Mouse (Mus musculus) gastrocnemius, adult 8-10 months (tissue): ENCODE results near the gene Slc52a3. TPM values are rescaled to one million over a fixed set of nuclear protein-coding genes. Genes with fewer than 3 reads are reported as not detected.

Experiments
- DNase-seq, 2 experiments: peaks; one replicate each; pipeline ENCODE4 v3.0.0; 2022; ENCODE audit warnings: low spot score in 2 of 2
- total RNA-seq, 4 experiments: library from RNA; stranded (reverse); gene quantifications; 2 replicates each; pipeline ENCODE4 v1.2.4; 2022

Gene Slc52a3
- total RNA-seq: under 1 TPM; 0.31 to 0.72 (median 0.57) TPM

GRCm38 (mm10) chr2:151996229-151997189 lies at the start of gene Slc52a3:
Gene Slc52a3 (plus strand): TSS chr2:151996511.
- peak; percentile 75 to 79 for DNase-seq

- no peak for DNase-seq
Observed at GRCm38 (mm10) chr2:151947617-151948016, 48.7 kb upstream of the Slc52a3 start.

DNA sequence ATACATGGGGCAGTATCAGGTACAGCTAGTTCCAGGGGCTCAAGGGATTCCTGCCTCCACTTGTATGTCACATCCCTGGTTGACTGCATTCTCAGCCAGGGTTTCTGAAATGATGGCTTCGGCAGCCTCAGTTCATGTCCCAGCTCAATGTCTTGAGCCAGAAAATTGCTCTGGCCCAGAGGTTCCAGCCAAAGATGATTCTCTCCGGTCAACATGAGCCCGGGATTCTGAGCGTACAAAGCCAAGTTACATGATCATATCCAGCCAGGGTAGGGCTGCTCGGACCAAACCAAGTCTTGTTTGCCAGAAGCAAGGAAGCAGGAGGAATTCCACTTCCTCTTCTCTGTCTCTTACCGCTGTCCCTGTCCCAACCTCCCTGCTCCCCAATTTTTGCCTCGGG lies 48.0 kb upstream of the Slc52a3 start:
- no peak for DNase-seq

GRCm38 (mm10) chr2:151949082-151949774 lies 47.1 kb upstream of the Slc52a3 start:
- no peak for DNase-seq

GRCm38 (mm10) chr2:151953665-151954064 lies 42.6 kb upstream of the Slc52a3 start:
- no peak for DNase-seq

- no peak for DNase-seq
Observed at GRCm38 (mm10) chr2:151956500-151957137, 39.7 kb upstream of the Slc52a3 start.

DNA sequence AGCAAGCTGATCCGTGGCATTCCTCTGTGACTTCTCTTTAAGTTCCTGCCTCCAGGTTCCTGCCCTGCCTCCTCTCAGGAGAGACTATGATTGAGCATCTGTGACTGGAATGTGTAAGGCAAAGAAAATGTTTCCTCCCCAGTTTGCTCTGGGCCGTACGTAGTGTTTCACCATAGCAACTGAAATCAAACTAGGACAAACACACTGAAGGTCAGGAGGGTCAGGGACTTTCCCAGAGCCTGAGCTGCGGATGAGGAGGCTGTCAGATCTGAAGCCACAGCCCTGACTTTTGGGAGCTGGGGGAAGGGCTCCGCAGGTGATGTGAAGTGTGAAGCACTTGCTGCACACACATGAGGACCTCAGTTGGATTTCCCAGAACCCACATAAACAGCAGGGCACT lies 37.0 kb upstream of the Slc52a3 start:
- DNase-seq: no peak

GRCm38 (mm10) chr2:151961284-151962196 lies 34.8 kb upstream of the Slc52a3 start:
- DNase-seq: no peak

- no peak for DNase-seq
Observed at GRCm38 (mm10) chr2:151962474-151962873, 33.8 kb upstream of the Slc52a3 start.

DNA sequence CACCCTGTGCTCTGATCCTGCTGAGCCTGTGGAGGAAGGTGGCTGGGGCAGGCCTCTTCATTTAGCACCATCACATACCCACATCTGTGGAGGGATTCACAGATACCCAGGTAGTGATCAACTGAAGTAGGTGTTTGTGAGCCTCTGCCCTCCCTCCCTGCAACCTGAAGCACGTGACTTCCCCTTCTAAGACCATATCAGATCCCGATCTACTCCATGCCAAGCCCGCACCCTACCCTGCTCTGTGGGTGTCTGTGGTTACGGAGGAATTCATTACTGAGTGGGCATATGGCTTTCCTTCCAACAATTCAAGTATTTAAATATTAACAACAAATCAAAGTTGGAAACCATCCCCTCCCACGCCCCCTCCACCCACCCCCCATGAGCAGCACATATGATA lies 33.0 kb upstream of the Slc52a3 start:
- no peak for DNase-seq

DNA sequence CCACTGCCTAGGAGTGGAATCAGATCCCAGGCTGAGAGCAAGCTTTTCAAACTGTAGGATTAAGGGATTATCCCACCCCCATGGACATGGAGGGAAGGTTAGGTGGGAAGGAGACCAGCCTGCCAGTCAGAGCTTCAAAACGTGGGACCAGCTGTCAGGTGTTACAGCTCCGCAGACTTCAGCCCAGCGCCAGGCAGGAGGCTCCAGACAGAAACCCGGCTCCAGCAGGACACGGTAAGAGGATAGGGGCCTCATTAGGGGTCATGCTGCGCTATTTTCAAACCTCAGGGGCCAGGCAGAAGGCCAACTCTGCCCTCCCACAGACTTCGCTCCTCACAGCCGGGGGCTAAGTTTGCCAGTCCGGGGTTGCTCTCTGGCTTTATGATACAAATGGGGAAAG lies 32.3 kb upstream of the Slc52a3 start:
- peak in 1 of 2 experiments; percentile 31 for DNase-seq

GRCm38 (mm10) chr2:151967176-151967750 lies 29.0 kb upstream of the Slc52a3 start:
- no peak for DNase-seq

DNA sequence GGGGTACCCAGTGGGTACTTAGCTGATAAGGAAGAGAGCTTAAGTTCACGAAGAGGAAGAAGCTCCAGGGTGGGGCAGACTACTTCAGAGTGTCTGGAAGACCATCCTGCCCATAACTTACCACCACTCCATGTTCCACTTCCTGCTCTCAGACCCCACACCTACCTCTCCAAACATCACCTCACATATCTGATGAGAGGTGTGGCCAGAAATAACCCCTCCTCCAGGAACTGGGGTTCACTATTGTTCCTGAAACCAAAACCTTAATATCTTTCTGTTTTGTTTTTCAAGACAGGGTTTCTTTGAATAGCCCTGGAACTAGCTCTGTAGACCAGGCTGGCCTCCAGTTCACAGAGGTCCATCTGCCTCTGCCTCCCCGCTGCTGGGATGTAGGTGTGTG lies 28.5 kb upstream of the Slc52a3 start:
- no peak for DNase-seq

DNA sequence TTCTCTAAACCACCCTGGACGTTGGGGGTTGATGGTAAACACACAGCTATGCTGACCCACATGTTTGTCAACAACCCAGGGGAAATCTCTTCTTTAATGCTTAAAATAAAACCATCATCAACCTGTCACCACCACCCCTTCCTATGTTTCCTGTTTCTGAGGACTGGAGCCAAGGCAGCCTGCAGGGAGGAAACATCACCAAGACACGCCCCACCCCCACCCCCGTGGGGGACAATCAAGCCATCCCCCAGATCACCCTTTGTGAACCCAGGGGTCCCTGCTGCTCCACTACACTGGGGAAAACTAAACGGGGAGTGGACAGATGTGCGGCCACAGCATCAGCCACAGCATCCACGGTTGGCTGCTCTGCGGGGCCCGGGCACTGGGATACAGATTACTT lies 27.9 kb upstream of the Slc52a3 start:
- DNase-seq: no peak

DNA sequence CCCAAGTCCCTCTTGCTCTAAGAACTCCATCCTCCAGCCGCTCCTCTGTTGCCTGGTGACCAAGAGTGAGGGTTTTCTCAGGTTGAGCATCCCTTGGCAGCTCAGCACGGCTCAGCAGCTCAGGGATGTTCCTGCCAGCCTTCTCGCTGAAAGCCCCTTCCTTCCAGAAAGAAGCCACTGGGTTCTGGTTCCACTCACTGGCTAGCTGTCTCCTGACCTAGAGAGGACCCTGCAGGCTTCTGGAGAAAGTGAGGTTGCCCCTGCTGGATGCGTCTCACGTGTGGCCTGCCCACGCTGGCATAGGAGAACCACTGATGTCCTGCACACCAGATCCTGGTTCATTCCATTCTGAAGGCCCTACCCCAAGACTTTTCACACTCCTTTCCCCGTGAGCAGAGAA lies 27.3 kb upstream of the Slc52a3 start:
- DNase-seq: no peak

GRCm38 (mm10) chr2:151969396-151969795 lies 26.9 kb upstream of the Slc52a3 start:
- no peak for DNase-seq

DNA sequence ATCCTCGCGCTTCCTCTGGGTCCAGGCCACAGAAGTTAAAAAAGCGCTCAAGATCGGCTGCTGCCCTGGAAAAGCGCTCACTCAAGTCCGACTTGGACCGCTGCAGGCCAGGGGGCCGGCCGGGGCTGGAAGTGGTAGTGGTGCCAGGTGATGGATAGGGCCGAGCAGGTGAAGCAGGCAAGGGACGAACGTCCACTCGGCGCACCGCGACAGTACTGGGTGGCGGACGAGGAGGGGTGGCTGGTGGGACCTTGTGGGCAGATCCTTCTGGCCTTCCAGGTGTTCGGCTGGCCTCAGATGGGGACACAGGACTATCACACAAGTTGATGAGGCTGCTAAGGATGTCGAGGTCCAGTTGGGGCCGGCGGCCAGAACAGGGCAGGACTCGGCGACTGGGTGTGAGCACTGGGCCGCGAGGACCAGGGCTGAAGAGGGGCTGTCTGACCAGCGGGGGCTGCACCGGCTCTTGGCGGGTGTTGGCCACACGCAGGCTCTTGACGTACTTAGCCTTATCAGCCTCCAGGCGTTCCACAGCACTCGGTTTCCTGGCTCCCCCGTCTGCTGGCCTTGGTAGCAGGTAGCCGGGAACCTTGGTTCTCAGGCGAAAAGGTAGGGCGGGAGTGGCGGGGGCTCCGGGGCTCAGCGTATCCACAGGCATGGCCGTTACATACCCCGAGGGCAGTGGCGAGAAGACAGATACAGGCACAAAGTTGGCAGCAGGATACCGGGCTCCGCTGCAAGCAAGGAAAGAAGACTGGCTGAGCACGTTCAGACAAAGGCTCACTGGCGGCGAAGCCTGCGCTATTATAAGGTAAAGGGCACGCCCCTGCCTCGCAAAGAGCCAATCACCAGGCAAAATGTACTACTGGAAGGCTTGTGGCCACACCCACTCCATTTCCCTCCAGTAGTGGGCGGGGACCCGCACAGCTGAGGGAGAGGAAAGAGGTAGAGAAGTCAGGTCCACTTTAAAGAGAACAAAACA lies 25.8 kb upstream of the Slc52a3 start:
- DNase-seq: peak; percentile 41 to 57

DNA sequence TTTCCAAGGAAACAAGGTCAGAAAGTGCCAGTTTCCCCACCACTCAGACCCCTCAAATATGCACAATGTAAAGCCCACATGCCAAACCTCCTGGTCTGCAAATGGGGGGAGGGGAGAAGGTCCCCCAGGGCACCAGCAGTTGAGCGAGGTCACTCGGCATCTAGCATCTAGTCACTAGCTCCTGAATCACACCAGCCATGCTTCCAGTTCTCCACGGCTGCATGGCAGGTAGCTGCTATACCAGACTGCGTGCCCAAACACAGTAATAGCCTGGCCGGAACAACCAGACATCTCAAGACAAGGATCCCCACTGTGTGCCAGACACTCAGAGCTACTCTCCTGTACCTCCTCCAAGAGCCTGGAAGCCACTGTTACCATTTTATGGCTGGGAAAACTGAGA lies 24.6 kb upstream of the Slc52a3 start:
- no peak for DNase-seq

GRCm38 (mm10) chr2:151972880-151973594 lies 23.3 kb upstream of the Slc52a3 start:
- no peak for DNase-seq
